Mouse (Mus musculus) mouse embryonic stem cell (cell line): Measurements from ENCODE around the gene Gtpbp3.

Source experiments
- in situ Hi-C, 2 experiments: fragments of 300-500 bp; cut with MboI; formaldehyde crosslinking; loops; 1 replicate in 1 of 2; 3 replicates in 1 of 2; pipeline ENCODE4 v1.14.3; 2019 to 2020; ENCODE audit warnings: low sequenced_read_pairs in 2 of 2, low pct_unique_long_range_greater_than_20kb in 1 of 2, mixed read lengths in 1 of 2; ENCODE audit not compliant: unreplicated experiment in 1 of 2

Gene Gtpbp3

DNA sequence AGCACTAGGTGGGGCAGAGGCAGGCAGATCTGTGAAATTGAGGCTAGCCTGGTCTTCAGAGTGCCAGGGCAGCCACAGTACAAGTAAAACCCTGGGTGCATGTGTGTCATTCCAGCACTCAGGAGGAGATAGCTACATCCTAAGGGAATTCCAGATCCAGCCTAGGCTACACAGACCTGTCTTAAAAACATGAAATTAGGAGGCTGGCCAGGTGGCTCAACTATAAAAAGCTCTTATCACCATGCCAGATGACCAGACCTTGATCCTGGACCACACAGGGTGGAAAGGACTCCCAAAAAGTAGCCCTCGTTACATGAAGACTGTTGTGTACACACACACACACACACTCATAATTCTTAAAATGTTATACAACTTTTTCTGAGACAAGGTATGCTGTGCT, 19.9 kb upstream of the Gtpbp3 start:
- in situ Hi-C loops: no loop called here

DNA sequence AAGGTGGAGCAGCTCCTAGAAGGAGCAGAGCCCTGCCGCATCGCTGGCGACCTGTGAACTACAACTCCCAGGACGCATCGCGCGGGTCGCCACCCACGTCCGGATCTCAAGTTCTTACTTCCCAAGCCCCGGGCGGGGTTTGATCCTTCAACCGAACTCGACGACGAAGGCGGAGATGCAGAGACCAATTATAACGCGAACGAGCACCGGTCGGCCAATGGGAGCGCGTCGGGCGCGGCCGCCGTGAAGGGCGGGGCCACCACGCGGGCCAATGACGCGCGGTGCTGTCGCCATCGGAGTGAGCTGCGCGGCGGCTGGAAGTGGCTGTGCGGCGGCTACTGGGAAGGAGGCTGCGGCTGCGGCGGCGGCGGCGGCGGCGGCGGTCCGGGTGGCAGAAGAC, 19.0 kb upstream of the Gtpbp3 start, which contains the start of gene Dda1:
Gene Dda1 (plus strand): TSS at position 284 of the 400 bp plus-strand sequence.
- in situ Hi-C loops: no loop called here

DNA sequence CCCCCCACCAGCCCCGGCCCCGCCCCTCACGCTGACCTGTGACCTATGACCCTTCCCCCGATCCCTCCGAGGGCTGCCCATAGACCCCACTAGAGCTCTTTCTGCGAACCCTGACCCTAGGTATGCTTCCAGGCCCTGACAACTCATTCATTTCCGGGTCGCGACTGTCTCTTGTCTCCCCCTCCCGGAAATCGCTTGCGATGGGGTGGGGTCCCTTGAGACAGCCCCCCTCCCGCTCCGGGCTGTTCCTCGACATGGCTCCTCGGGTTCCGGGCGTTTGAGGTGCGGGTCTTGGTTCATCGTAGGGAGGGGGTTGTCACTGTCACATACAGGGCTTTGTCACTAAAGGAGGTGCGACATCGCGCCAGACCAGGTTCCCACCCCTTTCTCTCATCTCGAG, 18.5 kb upstream of the Gtpbp3 start:
- in situ Hi-C loops: no loop called here

DNA sequence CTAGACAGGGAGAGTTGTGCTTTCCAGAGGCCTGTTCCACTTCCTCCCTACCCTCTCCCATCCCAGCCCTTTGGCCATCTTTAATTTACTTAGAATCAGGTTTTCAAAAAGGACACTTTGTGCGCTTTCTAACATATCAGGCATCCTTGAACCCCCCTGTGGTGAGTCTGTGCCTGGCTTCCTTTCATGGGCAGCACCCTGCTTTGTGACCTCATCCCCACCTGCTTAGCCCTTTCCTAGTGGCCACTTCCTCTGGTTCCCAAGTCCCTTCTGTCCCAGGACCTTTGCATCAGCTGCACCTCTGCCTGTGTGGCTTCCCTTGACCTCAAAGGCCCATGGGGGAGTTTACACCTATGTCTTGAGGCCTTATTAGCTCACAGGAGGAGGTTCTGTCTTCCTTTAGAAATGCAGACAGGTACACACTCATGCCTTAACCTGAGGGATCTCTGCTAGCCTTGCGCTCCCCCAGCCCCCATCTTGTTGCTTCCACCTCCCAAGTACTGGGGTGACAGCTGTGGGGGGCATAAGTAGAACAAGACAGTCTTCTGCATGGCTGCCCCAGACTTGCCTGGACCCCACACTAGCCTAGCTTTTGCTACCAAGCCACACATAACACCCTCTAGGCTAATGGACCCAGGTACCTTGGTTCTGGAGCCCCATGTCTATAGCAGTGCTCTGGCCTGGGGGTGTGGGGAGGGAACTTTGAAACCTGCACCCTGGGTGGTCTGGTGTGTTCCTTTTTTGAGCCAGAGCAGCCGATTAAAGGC, 17.6 kb upstream of the Gtpbp3 start:
- in situ Hi-C loops: no loop called here

DNA sequence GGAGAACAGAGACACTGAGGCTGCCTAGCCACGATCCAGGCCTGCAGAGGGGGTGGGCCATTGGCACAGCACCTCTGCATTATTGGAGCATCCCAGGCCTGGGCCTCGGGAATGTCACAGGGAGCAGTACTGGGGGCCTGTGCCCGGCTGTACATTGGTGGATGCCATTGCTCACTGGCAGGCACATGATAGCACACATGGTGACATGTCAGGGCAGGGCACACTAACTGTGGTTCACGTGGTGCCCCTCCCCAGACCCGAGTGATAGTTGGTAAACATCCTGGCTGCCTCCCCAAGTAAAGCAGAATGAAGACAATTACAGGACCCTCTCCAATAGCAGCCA, 17.0 kb upstream of the Gtpbp3 start:
- in situ Hi-C loops: no loop called here

DNA sequence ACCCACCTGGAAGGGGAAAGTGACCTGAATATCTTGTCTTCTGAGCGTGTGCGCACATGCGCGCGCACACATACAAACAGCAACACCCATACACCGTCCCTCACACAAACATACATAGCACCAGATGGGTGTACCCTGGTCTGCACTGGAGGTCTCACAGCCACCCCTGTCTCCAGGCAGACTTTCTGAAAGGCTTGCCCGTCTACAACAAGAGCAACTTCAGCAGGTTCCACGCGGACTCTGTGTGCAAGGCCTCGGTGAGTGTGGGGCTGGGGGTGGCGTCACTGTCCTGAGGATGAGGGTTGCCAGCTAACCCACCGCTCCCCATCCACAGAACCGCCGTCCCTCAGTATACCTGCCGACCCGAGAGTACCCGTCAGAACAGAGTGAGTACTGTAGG, 16.0 kb upstream of the Gtpbp3 start:
- in situ Hi-C loops: no loop called here

DNA sequence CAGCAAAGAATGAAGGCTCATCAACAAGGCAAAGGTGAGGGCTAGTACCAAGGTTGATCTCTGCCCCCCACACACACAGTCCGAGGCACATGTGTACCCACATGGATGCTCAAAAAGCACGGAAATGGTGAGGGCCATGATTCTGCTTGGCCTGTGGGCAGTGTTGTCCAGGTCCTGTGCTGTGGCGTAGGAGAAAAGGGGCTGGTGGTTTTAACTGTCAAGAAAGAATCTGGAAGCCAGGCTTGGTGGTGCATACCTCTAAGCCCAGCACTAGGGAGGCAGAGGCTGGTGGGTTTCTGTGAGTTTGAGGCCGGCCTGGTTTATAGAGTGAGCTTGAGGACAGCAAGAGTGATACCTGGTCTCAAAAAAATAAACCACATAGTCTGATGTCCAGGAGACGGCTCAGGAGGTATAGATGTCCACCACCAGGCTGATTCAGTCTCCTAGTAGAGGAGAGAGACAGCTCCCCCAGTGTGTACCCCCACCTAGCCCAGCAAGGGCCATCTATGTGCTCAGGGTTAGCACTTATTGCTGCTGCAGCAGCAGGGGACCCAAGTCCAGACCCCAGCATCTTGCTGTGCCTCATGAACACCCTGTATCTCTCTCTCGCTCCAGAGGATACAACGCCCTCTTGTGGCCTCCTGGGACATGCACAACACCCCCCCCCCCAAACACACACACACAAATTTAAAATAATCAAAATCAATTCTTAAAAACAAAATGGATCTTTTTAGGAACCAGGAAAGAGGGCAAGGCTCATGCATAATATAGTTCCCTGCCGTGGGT, 15.1 kb upstream of the Gtpbp3 start:
- in situ Hi-C loops: no loop called here

DNA sequence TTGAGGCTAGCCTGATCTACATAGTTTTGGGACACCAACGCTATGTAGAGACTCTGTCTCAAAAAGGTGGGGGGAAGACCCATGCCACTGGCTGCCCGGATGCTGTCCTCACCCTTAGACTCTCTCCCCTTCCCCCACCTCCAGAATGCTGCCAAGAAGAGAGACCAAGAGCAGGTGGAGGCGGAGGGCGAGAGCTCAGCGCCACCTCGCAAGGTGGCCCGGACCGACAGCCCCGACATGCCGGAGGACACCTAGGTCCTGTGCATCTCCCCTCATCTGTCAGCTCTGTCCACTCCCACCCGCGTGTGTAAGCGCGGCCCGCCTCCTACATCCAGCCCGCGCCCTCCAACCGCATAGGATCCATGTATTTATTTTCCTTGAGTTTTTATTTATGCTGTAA, 13.6 kb upstream of the Gtpbp3 start:
- in situ Hi-C loops: no loop called here

DNA sequence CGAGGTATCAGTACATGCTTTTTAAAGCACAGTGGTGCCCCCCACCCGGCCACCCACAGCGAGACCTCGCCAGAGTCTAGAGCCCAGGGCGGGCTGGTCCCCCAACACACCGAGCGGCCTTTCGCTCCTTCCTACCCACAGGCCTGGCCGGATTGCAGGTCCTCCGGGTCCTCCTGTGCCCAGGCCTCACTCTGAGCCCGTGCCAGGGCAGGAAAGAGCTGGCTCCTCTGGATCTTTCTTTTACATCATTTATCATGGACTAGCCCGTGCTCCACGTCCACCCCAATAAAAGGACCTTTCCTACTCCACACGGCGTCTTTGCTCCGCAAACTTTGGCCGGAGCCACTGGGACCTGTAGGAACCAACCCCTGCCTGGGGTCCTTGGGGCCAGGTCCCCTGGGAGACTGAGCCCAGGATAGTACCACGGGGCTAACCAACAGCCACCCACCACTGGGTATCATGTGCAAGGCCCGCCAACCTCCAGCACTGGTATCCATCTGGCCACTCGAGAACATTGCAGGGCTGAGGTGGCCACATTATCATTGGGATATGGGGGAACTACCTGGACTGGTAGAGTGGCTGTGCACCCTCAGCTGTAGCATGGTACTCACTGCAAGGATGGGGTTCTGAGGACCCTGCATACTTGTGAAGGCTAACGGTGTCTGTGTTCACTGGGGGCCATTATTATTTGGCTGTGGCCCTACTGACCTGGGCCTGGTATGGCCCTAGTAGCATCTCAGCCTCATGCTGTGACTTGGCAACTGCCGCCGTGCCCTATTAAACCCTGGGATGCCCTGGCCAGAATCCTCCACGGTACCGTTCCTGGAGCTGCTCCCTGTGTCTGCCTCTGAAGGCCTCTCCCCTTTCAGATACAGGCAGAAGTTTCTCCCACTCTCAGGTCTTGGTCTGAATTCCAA, 12.9 kb upstream of the Gtpbp3 start:
- in situ Hi-C loops: no loop called here

DNA sequence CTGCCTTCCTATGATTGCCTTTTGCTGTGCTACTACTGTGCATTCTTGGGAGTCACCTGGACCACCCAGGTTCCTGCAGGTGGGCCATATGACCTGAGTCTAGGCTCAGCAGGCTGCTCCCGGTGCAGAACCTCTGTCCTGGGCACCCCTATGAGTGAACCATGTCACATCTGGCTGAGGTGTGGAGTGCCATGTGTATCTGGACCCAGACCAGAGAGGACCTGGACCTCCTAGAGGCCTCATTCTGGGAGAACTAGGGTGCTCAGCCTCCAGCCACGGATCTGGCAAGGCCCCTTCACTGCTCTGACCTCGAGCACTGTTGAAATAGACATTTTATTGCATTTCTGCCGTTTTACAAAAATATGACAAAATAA, 12.2 kb upstream of the Gtpbp3 start:
- in situ Hi-C loops: no loop called here

DNA sequence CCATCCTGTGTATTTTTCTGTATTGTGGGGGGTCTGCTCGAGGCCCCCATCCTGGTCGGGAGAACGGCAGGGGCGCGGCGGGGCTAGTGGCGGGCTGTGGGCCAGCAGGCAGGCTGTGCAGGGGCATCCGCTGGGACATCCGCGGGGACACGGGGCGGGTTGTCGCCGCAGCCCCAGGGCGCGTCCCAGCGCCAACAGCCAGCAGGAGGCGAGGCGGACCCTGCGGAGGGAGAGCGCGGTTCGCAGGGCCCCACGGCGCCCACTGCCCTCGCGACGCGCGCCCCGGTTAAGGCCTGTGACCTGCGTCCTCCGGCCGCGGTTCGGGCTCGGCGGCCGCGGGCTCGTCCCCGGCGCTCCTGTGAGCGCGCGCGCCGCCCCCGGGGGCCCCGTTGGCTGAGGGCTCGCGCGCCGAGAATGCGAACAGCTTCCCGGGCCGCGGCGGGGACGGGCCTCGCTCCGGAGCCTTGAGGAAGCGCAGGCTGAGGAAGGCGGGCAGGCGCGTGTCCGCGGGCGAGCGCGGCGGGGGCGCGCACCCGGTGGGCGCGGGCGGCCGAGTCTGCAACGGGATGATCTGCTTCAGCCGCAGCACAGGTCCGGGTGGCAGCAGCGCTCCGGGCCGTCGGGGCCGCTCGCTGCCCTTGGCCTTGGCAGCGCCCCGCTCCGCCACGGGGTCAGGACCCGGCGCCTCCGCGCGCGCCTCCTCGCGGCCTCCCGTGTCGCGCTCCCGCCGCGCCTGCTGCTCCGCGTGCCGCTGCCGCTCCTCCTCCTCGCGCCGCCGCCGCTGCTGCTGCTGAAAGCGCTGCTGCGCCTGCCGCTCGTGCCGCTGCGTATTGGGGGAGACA, 11.6 kb upstream of the Gtpbp3 start:
- in situ Hi-C loops: no loop called here

DNA sequence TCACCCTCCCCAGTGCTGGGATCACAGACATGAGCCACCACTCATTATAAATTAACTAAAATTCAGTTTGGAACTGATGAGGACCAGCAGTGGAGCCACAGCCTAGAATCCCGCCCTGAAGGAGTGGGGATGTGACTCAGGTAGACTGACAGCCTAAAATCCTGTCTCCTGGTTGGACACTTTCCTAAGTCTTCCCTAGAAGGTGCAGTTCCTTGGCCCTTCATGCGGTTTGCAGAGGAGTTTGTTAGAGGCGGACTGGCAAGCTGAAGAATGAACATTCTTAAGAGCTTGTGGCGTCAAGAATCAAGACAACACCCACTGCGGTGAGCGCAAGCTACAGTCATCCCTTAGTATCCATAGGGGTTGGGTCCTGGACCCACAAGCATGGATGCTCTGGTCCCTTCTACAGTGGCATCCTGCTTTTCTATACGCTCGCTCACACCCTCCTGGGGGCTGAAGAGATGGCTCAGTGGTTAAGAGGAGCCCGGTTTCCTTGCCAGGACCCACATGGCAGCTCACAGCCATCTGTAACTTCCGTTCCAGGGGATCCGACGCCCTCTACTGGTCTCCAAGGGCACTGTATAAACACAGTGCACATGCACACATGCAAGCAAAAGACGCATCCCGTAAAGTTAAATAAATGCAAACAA, 10.6 kb upstream of the Gtpbp3 start:
- in situ Hi-C loops: no loop called here

DNA sequence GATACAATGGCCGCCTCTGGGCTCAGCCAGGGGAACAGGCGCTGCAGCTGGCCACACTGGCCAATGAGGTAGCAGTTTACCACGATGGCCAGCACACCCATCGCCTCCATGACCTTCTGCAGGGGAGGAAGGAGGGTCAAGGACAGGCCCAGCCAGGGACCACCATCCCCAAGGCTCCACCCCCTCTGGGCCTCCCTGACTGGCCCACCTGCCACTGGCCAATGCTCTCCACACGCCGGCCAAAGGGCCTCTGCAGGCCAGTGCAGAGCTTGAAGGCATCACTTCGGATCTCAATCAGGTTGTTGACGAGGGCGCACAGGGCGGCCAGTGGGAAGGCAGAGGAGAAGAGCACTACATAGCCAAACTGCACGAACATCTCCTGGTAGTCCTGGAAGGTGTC, 9.0 kb upstream of the Gtpbp3 start:
- in situ Hi-C loops: no loop called here

DNA sequence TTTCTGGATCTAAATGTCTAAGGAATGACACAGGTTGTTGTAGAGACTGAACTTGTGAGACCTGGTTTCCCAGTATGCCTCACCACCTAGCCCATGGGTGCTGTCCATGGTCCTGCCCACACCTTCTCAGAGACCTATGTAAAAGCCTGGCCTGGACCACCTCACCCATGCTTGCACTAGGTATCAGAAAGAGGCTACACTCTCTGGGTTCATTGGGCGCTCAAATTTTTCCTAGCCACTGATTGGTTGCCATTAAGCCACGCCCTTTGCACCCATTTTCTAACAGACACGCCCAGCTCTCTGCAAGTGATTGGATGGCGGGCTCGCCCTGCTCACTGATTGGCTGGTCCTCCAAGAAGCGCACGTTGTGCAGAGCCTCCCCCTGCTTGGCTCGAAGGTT, 4.0 kb upstream of the Gtpbp3 start:
- in situ Hi-C loops: no loop called here

DNA sequence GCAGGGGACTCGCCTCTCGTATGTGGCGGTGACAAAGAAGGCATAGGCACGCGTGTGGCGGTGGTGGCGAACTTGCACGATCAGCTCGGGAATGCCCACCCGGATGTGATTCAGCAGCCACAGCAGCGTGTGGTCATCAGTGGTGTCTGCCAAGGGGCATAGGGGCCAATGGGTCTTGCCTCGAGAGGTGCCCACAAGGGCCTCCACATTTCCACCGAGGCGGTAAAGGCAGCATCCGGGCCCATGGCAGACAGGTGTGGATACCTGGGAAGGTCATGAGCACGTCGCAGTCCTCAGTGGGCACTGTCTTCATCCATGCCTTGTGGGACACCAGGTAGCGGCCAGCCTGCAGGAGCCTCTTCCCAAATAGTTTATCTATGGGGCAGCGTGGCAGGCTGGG, 3.2 kb upstream of the Gtpbp3 start:
- in situ Hi-C loops: no loop called here

DNA sequence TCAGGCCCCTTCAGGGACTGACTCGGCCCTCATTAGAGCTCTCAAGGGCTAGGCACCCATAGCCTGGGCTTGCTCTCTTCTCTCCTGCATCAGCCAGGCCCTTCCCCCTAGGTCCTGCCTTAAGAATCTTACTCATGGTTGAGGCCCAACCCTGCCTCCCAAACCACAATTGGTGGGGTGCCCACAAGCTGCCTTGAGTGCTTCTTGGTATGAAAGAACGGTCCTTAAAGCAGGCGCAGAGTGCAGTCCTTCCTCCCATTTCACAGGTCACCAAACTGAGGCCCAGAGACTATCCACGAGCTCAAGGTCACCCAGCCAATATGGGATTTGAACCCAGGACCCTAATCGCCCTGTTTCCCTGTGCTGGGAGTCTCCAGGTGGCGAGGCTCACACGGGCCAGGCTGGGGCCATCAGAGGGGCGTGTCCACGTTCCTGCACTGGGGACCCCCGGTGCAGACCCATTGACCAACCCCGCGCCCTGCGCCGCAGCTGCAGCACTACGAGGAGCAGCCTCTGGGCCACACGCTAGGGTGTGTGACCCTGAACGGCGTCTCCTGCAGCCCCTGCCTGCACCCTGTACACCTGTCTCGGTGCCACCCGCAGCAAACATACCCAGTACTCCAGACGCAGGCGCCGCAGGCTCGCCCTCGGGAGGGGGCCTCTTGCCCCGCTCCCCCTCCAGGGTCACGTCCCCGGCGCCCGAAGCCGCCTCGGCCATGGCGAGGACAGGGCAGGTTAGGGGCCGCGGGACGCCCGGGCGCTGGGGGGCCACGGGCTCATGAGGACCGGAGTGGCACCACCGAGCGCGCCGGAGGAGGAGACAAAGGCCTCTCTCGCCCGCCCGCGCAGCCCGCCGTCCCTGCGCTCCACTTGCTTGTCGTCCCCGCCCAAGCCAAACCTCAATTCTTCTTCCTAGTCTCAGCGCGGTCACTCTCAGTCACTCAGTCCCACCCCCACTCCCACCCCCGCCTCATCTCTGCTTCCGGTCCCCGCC, 2.5 kb upstream of the Gtpbp3 start, which contains the start of gene Ano8:
Gene Ano8 (minus strand): TSS at position 822 of the 994 bp plus-strand sequence.
- in situ Hi-C loops: no loop called here

DNA sequence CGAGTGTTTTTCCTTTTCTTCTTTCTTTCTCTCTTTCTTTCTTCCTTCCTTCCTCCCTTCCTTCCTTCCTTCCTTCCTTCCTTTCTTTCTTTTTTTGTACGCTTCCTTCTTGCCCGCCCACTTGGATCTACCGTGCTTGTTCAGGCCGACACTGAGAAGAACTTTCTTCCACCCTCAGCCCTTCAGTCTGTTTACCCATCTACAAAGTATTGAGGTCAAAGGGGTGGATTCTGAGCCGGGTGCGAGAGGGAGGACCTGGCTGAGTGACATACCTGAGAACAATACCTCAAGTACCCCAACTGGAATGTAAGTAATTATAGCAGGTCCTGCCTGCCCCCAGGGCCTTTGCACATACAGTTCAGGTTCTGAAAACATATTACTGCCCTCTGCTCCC, 1.8 kb upstream of the Gtpbp3 start:
- in situ Hi-C loops: no loop called here
